Mouse (Mus musculus): ENCODE data around the gene Meis1. TPM values are rescaled to one million over a fixed set of nuclear protein-coding genes. Genes with fewer than 3 reads are reported as not detected.

The Meis1 gene
- polyA plus RNA-seq, 1 experiment from 2014 or later: 50.1 TPM

GRCm38 (mm10) chr11:18944209-18944608 is 74.6 kb downstream of the Meis1 start:
- H3K9ac ChIP-seq (ENCODE audit: low read length): no peak overlapping the region
- ATAC-seq (ENCODE audit: insufficient number of reproducible peaks, insufficient read depth, low FRiP score, low read depth): no peak
- no peaks in the 10 kb centered on the region for H3K27me3 ChIP-seq (ENCODE audit: control insufficient read depth, insufficient read depth, low read length)
- no peak overlapping the region for H3K4me2 ChIP-seq (ENCODE audit: low read length)
- H3K9me3 ChIP-seq (ENCODE audit: control insufficient read depth, low read length): no peaks in the 10 kb centered on the region
- no peak overlapping the region for H3K27ac ChIP-seq (replicated peaks in 1 of 2; ENCODE audit: control insufficient read depth in 1 of 2, insufficient read depth in 1 of 2, low read depth in 2 of 2, low read length in 2 of 2)
- peaks cover 28 to 65% of the 10 kb centered on the region in 2 experiments for H3K4me1 ChIP-seq (ENCODE audit: control insufficient read depth in 2 of 2, insufficient read depth in 2 of 2, low read length in 2 of 2)
- 80% methylated on average over 7 of the region's 7 CpGs for WGBS
- peaks cover 6% of the 10 kb centered on the region; the same call in 1 of the 2 replicates for H3K36me3 ChIP-seq (ENCODE audit: control insufficient read depth, insufficient read depth, low read length)
- H3K4me3 ChIP-seq (ENCODE audit: control insufficient read depth in 1 of 2, insufficient read depth in 1 of 2, low read depth in 1 of 2, low read length in 2 of 2): no peak overlapping the region

GRCm38 (mm10) chr11:18942990-18943389 is 75.8 kb downstream of the Meis1 start:
- no peaks in the 10 kb centered on the region for H3K27me3 ChIP-seq (ENCODE audit: control insufficient read depth, insufficient read depth, low read length)
- no peaks in the 10 kb centered on the region for H3K9me3 ChIP-seq (ENCODE audit: control insufficient read depth, low read length)
- H3K36me3 ChIP-seq (ENCODE audit: control insufficient read depth, insufficient read depth, low read length): peaks cover 6% of the 10 kb centered on the region; the same call in 1 of the 2 replicates
- H3K27ac ChIP-seq (replicated peaks in 1 of 2; ENCODE audit: control insufficient read depth in 1 of 2, insufficient read depth in 1 of 2, low read depth in 2 of 2, low read length in 2 of 2): no peak overlapping the region
- no peak overlapping the region for H3K4me3 ChIP-seq (ENCODE audit: control insufficient read depth in 1 of 2, insufficient read depth in 1 of 2, low read depth in 1 of 2, low read length in 2 of 2)
- H3K4me1 ChIP-seq (ENCODE audit: control insufficient read depth in 2 of 2, insufficient read depth in 2 of 2, low read length in 2 of 2): peaks cover 23 to 66% of the 10 kb centered on the region in 2 experiments
- ATAC-seq (ENCODE audit: insufficient number of reproducible peaks, insufficient read depth, low FRiP score, low read depth): no peak
- no peak overlapping the region for H3K9ac ChIP-seq (ENCODE audit: low read length)
- no peak overlapping the region for H3K4me2 ChIP-seq (ENCODE audit: low read length)
- WGBS: 52% methylated on average over 2 of the region's 2 CpGs

- no peak overlapping the region for H3K9ac ChIP-seq (ENCODE audit: low read length)
- no peak overlapping the region for H3K4me3 ChIP-seq (ENCODE audit: control insufficient read depth in 1 of 2, insufficient read depth in 1 of 2, low read depth in 1 of 2, low read length in 2 of 2)
- no peaks in the 10 kb centered on the region for H3K27me3 ChIP-seq (ENCODE audit: control insufficient read depth, insufficient read depth, low read length)
- peaks cover 13 to 52% of the 10 kb centered on the region in 2 experiments for H3K4me1 ChIP-seq (ENCODE audit: control insufficient read depth in 2 of 2, insufficient read depth in 2 of 2, low read length in 2 of 2)
- peak; percentile 43; the same call in 1 of the 2 replicates for ATAC-seq (ENCODE audit: insufficient number of reproducible peaks, insufficient read depth, low FRiP score, low read depth)
- H3K36me3 ChIP-seq (ENCODE audit: control insufficient read depth, insufficient read depth, low read length): peaks cover 6% of the 10 kb centered on the region; the same call in 1 of the 2 replicates
- WGBS: 42% methylated on average over 4 of the region's 4 CpGs
- no peaks in the 10 kb centered on the region for H3K9me3 ChIP-seq (ENCODE audit: control insufficient read depth, low read length)
- 0 out of 2 replicates have a peak overlapping the region, but pooled peaks have one; percentile 21 for H3K4me2 ChIP-seq (ENCODE audit: low read length)
- peak overlapping the region; percentile 10 to 56; a peak in 1 of 4 replicates for H3K27ac ChIP-seq (replicated peaks in 1 of 2; ENCODE audit: control insufficient read depth in 1 of 2, insufficient read depth in 1 of 2, low read depth in 2 of 2, low read length in 2 of 2)
These were observed 77.9 kb downstream of the Meis1 start for GRCm38 (mm10) chr11:18940916-18941315.

- H3K4me3 ChIP-seq (ENCODE audit: control insufficient read depth in 1 of 2, insufficient read depth in 1 of 2, low read depth in 1 of 2, low read length in 2 of 2): no peak overlapping the region
- peaks cover 4 to 31% of the 10 kb centered on the region in 2 experiments for H3K4me1 ChIP-seq (ENCODE audit: control insufficient read depth in 2 of 2, insufficient read depth in 2 of 2, low read length in 2 of 2)
- no peaks in the 10 kb centered on the region for H3K27me3 ChIP-seq (ENCODE audit: control insufficient read depth, insufficient read depth, low read length)
- peaks cover 19% of the 10 kb centered on the region; the same call in 1 of the 2 replicates for H3K36me3 ChIP-seq (ENCODE audit: control insufficient read depth, insufficient read depth, low read length)
- no peak for ATAC-seq (ENCODE audit: insufficient number of reproducible peaks, insufficient read depth, low FRiP score, low read depth)
- 0 out of 4 replicates have a peak overlapping the region, but pooled peaks of 1 of the 2 experiments have one; percentile 9 for H3K27ac ChIP-seq (replicated peaks in 1 of 2; ENCODE audit: control insufficient read depth in 1 of 2, insufficient read depth in 1 of 2, low read depth in 2 of 2, low read length in 2 of 2)
- no peak overlapping the region for H3K9ac ChIP-seq (ENCODE audit: low read length)
- 84% methylated on average over 6 of the region's 6 CpGs for WGBS
- H3K9me3 ChIP-seq (ENCODE audit: control insufficient read depth, low read length): no peaks in the 10 kb centered on the region
- no peak overlapping the region for H3K4me2 ChIP-seq (ENCODE audit: low read length)
These were observed 83.9 kb downstream of the Meis1 start for GRCm38 (mm10) chr11:18934921-18935320.

GRCm38 (mm10) chr11:18931001-18931874 is 87.5 kb downstream of the Meis1 start:
- ATAC-seq (ENCODE audit: insufficient number of reproducible peaks, insufficient read depth, low FRiP score, low read depth): no peak
- no peak overlapping the region for H3K9ac ChIP-seq (ENCODE audit: low read length)
- H3K27me3 ChIP-seq (ENCODE audit: control insufficient read depth, insufficient read depth, low read length): no peaks in the 10 kb centered on the region
- WGBS: 49% methylated on average over 15 of the region's 15 CpGs
- H3K36me3 ChIP-seq (ENCODE audit: control insufficient read depth, insufficient read depth, low read length): peaks cover 14% of the 10 kb centered on the region; the same call in 1 of the 2 replicates
- H3K27ac ChIP-seq (replicated peaks in 1 of 2; ENCODE audit: control insufficient read depth in 1 of 2, insufficient read depth in 1 of 2, low read depth in 2 of 2, low read length in 2 of 2): no peak overlapping the region; a peak in 1 of 4 replicates
- H3K4me2 ChIP-seq (ENCODE audit: low read length): peak overlapping the region; percentile 31
- H3K4me3 ChIP-seq (ENCODE audit: control insufficient read depth in 1 of 2, insufficient read depth in 1 of 2, low read depth in 1 of 2, low read length in 2 of 2): no peak overlapping the region
- no peaks in the 10 kb centered on the region for H3K9me3 ChIP-seq (ENCODE audit: control insufficient read depth, low read length)
- H3K4me1 ChIP-seq (ENCODE audit: control insufficient read depth in 2 of 2, insufficient read depth in 2 of 2, low read length in 2 of 2): peaks cover 7 to 34% of the 10 kb centered on the region in 2 experiments

- Histone ChIP-seq H3K9ac (ENCODE audit: low read length) (no peak overlapping the region; the same call in 1 of the 2 replicates), H3K9me3 (ENCODE audit: control insufficient read depth, low read length) (no peaks in the 10 kb centered on the region), H3K27me3 (ENCODE audit: control insufficient read depth, insufficient read depth, low read length) (no peaks in the 10 kb centered on the region), H3K4me1 (ENCODE audit: control insufficient read depth in 2 of 2, insufficient read depth in 2 of 2, low read length in 2 of 2) (peaks cover 10 to 44% of the 10 kb centered on the region in 2 experiments), H3K4me2 (ENCODE audit: low read length) (no peak overlapping the region), H3K4me3 (ENCODE audit: control insufficient read depth in 1 of 2, insufficient read depth in 1 of 2, low read depth in 1 of 2, low read length in 2 of 2) (no peak overlapping the region), H3K27ac (replicated peaks in 1 of 2; ENCODE audit: control insufficient read depth in 1 of 2, insufficient read depth in 1 of 2, low read depth in 2 of 2, low read length in 2 of 2) (no peak overlapping the region), H3K36me3 (ENCODE audit: control insufficient read depth, insufficient read depth, low read length) (peaks cover 12% of the 10 kb centered on the region; the same call in 1 of the 2 replicates)
- WGBS: 84% methylated on average over 17 of the region's 17 CpGs
- ATAC-seq (ENCODE audit: insufficient number of reproducible peaks, insufficient read depth, low FRiP score, low read depth): no peak
These were observed 88.7 kb downstream of the Meis1 start for GRCm38 (mm10) chr11:18929779-18930728.

GRCm38 (mm10) chr11:18927351-18927750 is 91.4 kb downstream of the Meis1 start:
- 0% methylated on average over 1 of the region's 1 CpGs for WGBS
- Histone ChIP-seq H3K27me3 (ENCODE audit: control insufficient read depth, insufficient read depth, low read length) (no peaks in the 10 kb centered on the region), H3K4me2 (ENCODE audit: low read length) (peak overlapping the region; percentile 12; the same call in 1 of the 2 replicates), H3K4me3 (ENCODE audit: control insufficient read depth in 1 of 2, insufficient read depth in 1 of 2, low read depth in 1 of 2, low read length in 2 of 2) (no peak overlapping the region), H3K9me3 (ENCODE audit: control insufficient read depth, low read length) (no peaks in the 10 kb centered on the region), H3K9ac (ENCODE audit: low read length) (no peak overlapping the region), H3K4me1 (ENCODE audit: control insufficient read depth in 2 of 2, insufficient read depth in 2 of 2, low read length in 2 of 2) (peaks cover 14 to 60% of the 10 kb centered on the region in 2 experiments), H3K36me3 (ENCODE audit: control insufficient read depth, insufficient read depth, low read length) (0 out of 2 replicates have a peak, but pooled peaks cover 2% of the 10 kb centered on the region), H3K27ac (replicated peaks in 1 of 2; ENCODE audit: control insufficient read depth in 1 of 2, insufficient read depth in 1 of 2, low read depth in 2 of 2, low read length in 2 of 2) (peak overlapping the region; percentile 25 to 55; a peak in 3 of 4 replicates)
- ATAC-seq (ENCODE audit: insufficient number of reproducible peaks, insufficient read depth, low FRiP score, low read depth): peak; percentile 81

Measured in heart, embryonic 14.5 days (tissue).